Mouse (Mus musculus): ENCODE data around the gene Car4. TPM values are rescaled to one million over a fixed set of nuclear protein-coding genes. Genes with fewer than 3 reads are reported as not detected.

The Car4 gene
- polyA plus RNA-seq, 1 experiment from 2014 or later, result 0.48 TPM

GRCm38 (mm10) chr11:84972067-84972466 is 14.5 kb downstream of the Car4 start:
- ATAC-seq (ENCODE audit: insufficient number of reproducible peaks, insufficient read depth, low FRiP score, low read depth), result no peak
- Histone ChIP-seq H3K27ac (ENCODE audit: low read length) (no peak overlapping the region), H3K36me3 (ENCODE audit: control insufficient read depth, insufficient read depth, low read length) (no peaks in the 10 kb centered on the region), H3K9ac (replicated peaks; ENCODE audit: low read depth, low read length) (no peak overlapping the region), H3K4me1 (ENCODE audit: control insufficient read depth, insufficient read depth, low read length) (0 out of 2 replicates have a peak, but pooled peaks cover 3% of the 10 kb centered on the region), H3K4me3 (ENCODE audit: low read depth, low read length) (no peak overlapping the region), H3K27me3 (ENCODE audit: control insufficient read depth, insufficient read depth, low read length) (no peaks in the 10 kb centered on the region), H3K4me2 (replicated peaks; ENCODE audit: low read depth, low read length) (no peak overlapping the region), H3K9me3 (ENCODE audit: control insufficient read depth, low read depth, low read length) (no peaks in the 10 kb centered on the region)
- 56% methylated on average over 3 of the region's 3 CpGs for WGBS

DNA sequence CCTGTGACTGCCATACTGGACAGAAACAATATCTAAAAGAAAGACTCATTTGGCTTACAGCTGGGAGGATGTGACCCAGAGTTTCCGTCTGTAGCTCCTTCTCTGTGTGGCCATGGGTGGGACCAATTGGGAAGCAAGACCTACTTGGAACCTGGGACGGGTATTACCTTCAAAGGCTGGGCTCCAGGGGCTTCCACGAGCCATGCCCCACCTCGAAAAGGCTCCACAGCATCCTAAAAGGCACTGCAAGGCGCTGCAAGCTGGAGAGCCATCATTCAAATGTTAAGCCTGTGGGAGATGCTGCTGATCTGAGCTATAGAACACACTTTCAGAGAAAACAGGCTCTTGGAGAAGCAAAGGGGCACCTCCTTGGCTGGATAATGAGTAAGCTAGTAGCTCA is 16.1 kb downstream of the Car4 start:
- no peak overlapping the region for H3K27ac ChIP-seq (ENCODE audit: low read length)
- H3K4me3 ChIP-seq (ENCODE audit: low read depth, low read length), result no peak overlapping the region
- H3K4me1 ChIP-seq (ENCODE audit: control insufficient read depth, insufficient read depth, low read length), result 0 out of 2 replicates have a peak, but pooled peaks cover 3% of the 10 kb centered on the region
- no peaks in the 10 kb centered on the region for H3K27me3 ChIP-seq (ENCODE audit: control insufficient read depth, insufficient read depth, low read length)
- no peak overlapping the region for H3K9ac ChIP-seq (replicated peaks; ENCODE audit: low read depth, low read length)
- 48% methylated on average over 5 of the region's 5 CpGs for WGBS
- no peaks in the 10 kb centered on the region for H3K36me3 ChIP-seq (ENCODE audit: control insufficient read depth, insufficient read depth, low read length)
- H3K9me3 ChIP-seq (ENCODE audit: control insufficient read depth, low read depth, low read length), result no peaks in the 10 kb centered on the region
- ATAC-seq (ENCODE audit: insufficient number of reproducible peaks, insufficient read depth, low FRiP score, low read depth), result no peak
- no peak overlapping the region for H3K4me2 ChIP-seq (replicated peaks; ENCODE audit: low read depth, low read length)

- ATAC-seq (ENCODE audit: insufficient number of reproducible peaks, insufficient read depth, low FRiP score, low read depth), result no peak
- 53% methylated on average over 7 of the region's 7 CpGs for WGBS
- no peaks in the 10 kb centered on the region for H3K27me3 ChIP-seq (ENCODE audit: control insufficient read depth, insufficient read depth, low read length)
These were observed 17.0 kb downstream of the Car4 start for GRCm38 (mm10) chr11:84974582-84974981.

DNA sequence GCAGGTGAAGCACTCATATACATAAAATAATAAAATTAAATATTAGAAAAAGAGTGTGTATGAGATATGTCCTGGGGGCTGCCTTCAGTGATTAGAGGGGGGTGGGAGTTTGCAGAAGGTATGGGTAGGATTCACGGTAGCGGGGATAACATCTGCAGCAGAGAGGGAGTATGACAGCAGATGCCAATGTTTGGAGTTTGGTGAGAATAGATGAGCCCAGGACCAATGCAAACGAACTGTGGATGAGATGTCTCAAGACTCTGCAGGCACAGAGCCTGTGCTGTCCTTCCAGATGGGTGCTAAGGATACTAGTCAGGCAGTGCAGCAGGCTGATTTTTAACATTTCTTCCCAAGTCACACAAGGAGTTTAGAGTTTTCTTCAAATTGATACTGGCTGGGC is 19.1 kb downstream of the Car4 start:
- H3K4me2 ChIP-seq (replicated peaks; ENCODE audit: low read depth, low read length), result no peak overlapping the region
- no peak for ATAC-seq (ENCODE audit: insufficient number of reproducible peaks, insufficient read depth, low FRiP score, low read depth)
- no peak overlapping the region for H3K4me3 ChIP-seq (ENCODE audit: low read depth, low read length)
- no peaks in the 10 kb centered on the region for H3K36me3 ChIP-seq (ENCODE audit: control insufficient read depth, insufficient read depth, low read length)
- no peak overlapping the region for H3K27ac ChIP-seq (ENCODE audit: low read length)
- no peaks in the 10 kb centered on the region for H3K4me1 ChIP-seq (ENCODE audit: control insufficient read depth, insufficient read depth, low read length)
- H3K9me3 ChIP-seq (ENCODE audit: control insufficient read depth, low read depth, low read length), result no peaks in the 10 kb centered on the region
- no peaks in the 10 kb centered on the region for H3K27me3 ChIP-seq (ENCODE audit: control insufficient read depth, insufficient read depth, low read length)
- H3K9ac ChIP-seq (replicated peaks; ENCODE audit: low read depth, low read length), result no peak overlapping the region
- 78% methylated on average over 3 of the region's 3 CpGs for WGBS

More at GRCm38 (mm10) chr11:84974582-84974981, 17.0 kb downstream of the Car4 start:
- Histone ChIP-seq H3K9ac (replicated peaks; ENCODE audit: low read depth, low read length) (no peak overlapping the region), H3K9me3 (ENCODE audit: control insufficient read depth, low read depth, low read length) (no peaks in the 10 kb centered on the region), H3K36me3 (ENCODE audit: control insufficient read depth, insufficient read depth, low read length) (no peaks in the 10 kb centered on the region), H3K4me3 (ENCODE audit: low read depth, low read length) (no peak overlapping the region), H3K27ac (ENCODE audit: low read length) (no peak overlapping the region), H3K4me1 (ENCODE audit: control insufficient read depth, insufficient read depth, low read length) (no peaks in the 10 kb centered on the region), H3K4me2 (replicated peaks; ENCODE audit: low read depth, low read length) (no peak overlapping the region)

- Histone ChIP-seq H3K27me3 (ENCODE audit: control insufficient read depth, insufficient read depth, low read length) (no peaks in the 10 kb centered on the region), H3K9ac (replicated peaks; ENCODE audit: low read depth, low read length) (no peak overlapping the region), H3K27ac (ENCODE audit: low read length) (no peak overlapping the region), H3K36me3 (ENCODE audit: control insufficient read depth, insufficient read depth, low read length) (no peaks in the 10 kb centered on the region), H3K4me3 (ENCODE audit: low read depth, low read length) (no peak overlapping the region), H3K4me2 (replicated peaks; ENCODE audit: low read depth, low read length) (no peak overlapping the region), H3K9me3 (ENCODE audit: control insufficient read depth, low read depth, low read length) (no peaks in the 10 kb centered on the region), H3K4me1 (ENCODE audit: control insufficient read depth, insufficient read depth, low read length) (no peaks in the 10 kb centered on the region)
- ATAC-seq (ENCODE audit: insufficient number of reproducible peaks, insufficient read depth, low FRiP score, low read depth), result no peak
- WGBS, result 84% methylated on average over 3 of the region's 3 CpGs
These were observed 19.9 kb downstream of the Car4 start for GRCm38 (mm10) chr11:84977385-84977952.

- Histone ChIP-seq H3K36me3 (ENCODE audit: control insufficient read depth, insufficient read depth, low read length) (no peaks in the 10 kb centered on the region), H3K4me3 (ENCODE audit: low read depth, low read length) (no peak overlapping the region), H3K4me2 (replicated peaks; ENCODE audit: low read depth, low read length) (no peak overlapping the region), H3K27ac (ENCODE audit: low read length) (no peak overlapping the region), H3K27me3 (ENCODE audit: control insufficient read depth, insufficient read depth, low read length) (no peaks in the 10 kb centered on the region), H3K9ac (replicated peaks; ENCODE audit: low read depth, low read length) (no peak overlapping the region), H3K4me1 (ENCODE audit: control insufficient read depth, insufficient read depth, low read length) (no peaks in the 10 kb centered on the region), H3K9me3 (ENCODE audit: control insufficient read depth, low read depth, low read length) (no peaks in the 10 kb centered on the region)
- no peak for ATAC-seq (ENCODE audit: insufficient number of reproducible peaks, insufficient read depth, low FRiP score, low read depth)
- 42% methylated on average over 2 of the region's 2 CpGs for WGBS
These were observed 20.5 kb downstream of the Car4 start for GRCm38 (mm10) chr11:84978113-84978512.

DNA sequence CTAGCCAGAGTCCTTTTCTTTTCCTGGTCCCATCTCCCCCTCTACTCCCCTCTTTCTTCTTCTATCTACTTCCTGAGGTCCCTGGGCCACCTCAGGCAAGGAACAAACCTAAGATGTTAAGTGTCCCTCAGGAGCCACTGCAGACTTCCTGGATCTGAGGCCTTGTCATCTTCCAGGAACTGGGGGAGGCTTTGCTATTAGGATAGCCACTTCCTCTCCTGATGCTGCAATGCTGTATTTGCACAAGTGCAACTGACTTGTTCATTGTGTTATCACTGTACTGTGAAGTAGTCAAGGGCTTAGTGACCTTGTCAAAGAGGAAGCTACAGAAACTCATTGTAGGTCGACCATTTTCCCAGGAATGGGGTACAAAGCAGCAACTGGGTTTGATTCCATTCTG is 21.8 kb downstream of the Car4 start:
- Histone ChIP-seq H3K4me1 (ENCODE audit: control insufficient read depth, insufficient read depth, low read length) (no peaks in the 10 kb centered on the region), H3K4me3 (ENCODE audit: low read depth, low read length) (no peak overlapping the region), H3K36me3 (ENCODE audit: control insufficient read depth, insufficient read depth, low read length) (no peaks in the 10 kb centered on the region), H3K27ac (ENCODE audit: low read length) (no peak overlapping the region), H3K9me3 (ENCODE audit: control insufficient read depth, low read depth, low read length) (no peaks in the 10 kb centered on the region), H3K4me2 (replicated peaks; ENCODE audit: low read depth, low read length) (no peak overlapping the region), H3K9ac (replicated peaks; ENCODE audit: low read depth, low read length) (no peak overlapping the region), H3K27me3 (ENCODE audit: control insufficient read depth, insufficient read depth, low read length) (no peaks in the 10 kb centered on the region)
- ATAC-seq (ENCODE audit: insufficient number of reproducible peaks, insufficient read depth, low FRiP score, low read depth), result no peak
- WGBS, result 39% methylated on average over 1 of the region's 1 CpGs

GRCm38 (mm10) chr11:84980697-84981096 is 23.1 kb downstream of the Car4 start:
- H3K27ac ChIP-seq (ENCODE audit: low read length), result no peak overlapping the region
- no peak for ATAC-seq (ENCODE audit: insufficient number of reproducible peaks, insufficient read depth, low FRiP score, low read depth)
- H3K9me3 ChIP-seq (ENCODE audit: control insufficient read depth, low read depth, low read length), result no peaks in the 10 kb centered on the region
- H3K9ac ChIP-seq (replicated peaks; ENCODE audit: low read depth, low read length), result no peak overlapping the region
- no peaks in the 10 kb centered on the region for H3K4me1 ChIP-seq (ENCODE audit: control insufficient read depth, insufficient read depth, low read length)
- WGBS, result 60% methylated on average over 2 of the region's 2 CpGs
- no peak overlapping the region for H3K4me3 ChIP-seq (ENCODE audit: low read depth, low read length)
- H3K4me2 ChIP-seq (replicated peaks; ENCODE audit: low read depth, low read length), result no peak overlapping the region
- H3K36me3 ChIP-seq (ENCODE audit: control insufficient read depth, insufficient read depth, low read length), result peaks cover 4% of the 10 kb centered on the region; the same call in 1 of the 2 replicates
- no peaks in the 10 kb centered on the region for H3K27me3 ChIP-seq (ENCODE audit: control insufficient read depth, insufficient read depth, low read length)

DNA sequence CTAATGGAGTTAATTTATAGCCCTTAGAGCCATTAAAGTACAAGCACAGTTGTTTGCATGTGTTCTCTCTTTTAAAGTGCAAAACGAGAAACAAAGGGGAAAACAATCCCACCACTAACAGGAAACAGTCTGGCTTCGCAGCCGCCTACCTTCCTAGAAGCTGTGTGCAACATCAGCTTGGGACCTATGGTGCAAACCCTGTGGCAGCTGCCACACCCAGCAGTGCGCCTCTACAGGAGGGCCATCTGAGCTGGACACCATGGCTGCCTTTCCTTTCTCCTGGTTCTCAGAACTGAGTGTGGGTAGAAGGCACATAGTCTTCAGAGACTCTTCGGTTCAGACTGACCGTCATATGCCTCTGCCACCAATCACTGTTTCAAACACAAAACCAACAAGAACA is 27.8 kb downstream of the Car4 start:
- H3K4me2 ChIP-seq (replicated peaks; ENCODE audit: low read depth, low read length), result no peak overlapping the region
- no peak for ATAC-seq (ENCODE audit: insufficient number of reproducible peaks, insufficient read depth, low FRiP score, low read depth)
- 87% methylated on average over 6 of the region's 6 CpGs for WGBS
- H3K9ac ChIP-seq (replicated peaks; ENCODE audit: low read depth, low read length), result no peak overlapping the region
- H3K9me3 ChIP-seq (ENCODE audit: control insufficient read depth, low read depth, low read length), result no peaks in the 10 kb centered on the region
- H3K36me3 ChIP-seq (ENCODE audit: control insufficient read depth, insufficient read depth, low read length), result peaks cover 7% of the 10 kb centered on the region; the same call in 1 of the 2 replicates
- no peak overlapping the region for H3K27ac ChIP-seq (ENCODE audit: low read length)
- H3K4me1 ChIP-seq (ENCODE audit: control insufficient read depth, insufficient read depth, low read length), result no peaks in the 10 kb centered on the region
- H3K4me3 ChIP-seq (ENCODE audit: low read depth, low read length), result no peak overlapping the region
- H3K27me3 ChIP-seq (ENCODE audit: control insufficient read depth, insufficient read depth, low read length), result no peaks in the 10 kb centered on the region

All from stomach, embryonic 14.5 days (tissue).